Comparison of ENCODE assay signal across 25 mouse cellular contexts in genomic region chr2:165380050-165380449, GRCm38 (mm10). TPM values are rescaled to one million over a fixed set of nuclear protein-coding genes. Genes with fewer than 3 reads are reported as not detected.
DNase-seq lines count a peak whose midpoint lies in the region; ATAC-seq and TF ChIP-seq lines count a peak whose summit lies in the region.
"Had no signal": no experiment of that assay in that cellular context is flagged by ENCODE, and none has a peak within 500 bp of the region (broad histone marks: within the 10 kb centered on the region; RNA-seq: fewer than 3 reads in every experiment).

No protein-coding gene starts in this region.

- H3K36me3 ChIP-seq in E14TG2a.4 (ENCODE audit: insufficient read depth, low read length) (peaks cover 67% of the 10 kb centered on the region), ES-Bruce4 (ENCODE audit: control insufficient read depth, insufficient read depth, low read length, poor library complexity, severe bottlenecking) (no peaks in the 10 kb centered on the region), ES-E14 (ENCODE audit: control insufficient read depth, insufficient read depth, low read length, poor library complexity, severe bottlenecking) (peaks cover 29% of the 10 kb centered on the region; the same call in 1 of the 2 replicates)
- peaks cover 79% of the 10 kb centered on the region for H3K36me3 ChIP-seq in forebrain, postnatal 0 days (ENCODE audit: insufficient read depth)

- H3K4me3 ChIP-seq in E14TG2a.4 (replicated peaks; ENCODE audit: low read length) (peak overlapping the region; percentile 46), ES-Bruce4 (ENCODE audit: low read depth, low read length) (peak overlapping the region; percentile 39), ES-E14 (ENCODE audit: insufficient read depth in 1 of 2, low read depth in 1 of 2, low read length in 2 of 2, poor library complexity in 1 of 2, severe bottlenecking in 1 of 2) (peak overlapping the region; percentile 16 to 55; a peak in 3 of 4 replicates)
- no peak overlapping the region for H3K4me3 ChIP-seq in forebrain, postnatal 0 days (ENCODE audit: low read depth, low read length)
- H3K4me3 ChIP-seq: embryonic facial prominence, embryonic 10.5 days; embryonic facial prominence, embryonic 12.5 days; forebrain, embryonic 13.5 days; forebrain, embryonic 15.5 days had no signal

- no peak for TF ChIP-seq POLR2A in ES-Bruce4 (IDR thresholded peaks at IDR 0.05; ENCODE audit: insufficient read depth, low read length)

- H3K9ac ChIP-seq in ES-Bruce4 (ENCODE audit: low read depth, poor library complexity, severe bottlenecking) (no peak overlapping the region), ES-E14 (ENCODE audit: insufficient read depth, low read depth, low read length, poor library complexity, severe bottlenecking) (peak overlapping the region; percentile 34)
- no peak overlapping the region for H3K9ac ChIP-seq in forebrain, postnatal 0 days
- H3K9ac ChIP-seq: embryonic facial prominence, embryonic 12.5 days; forebrain, embryonic 13.5 days; forebrain, embryonic 15.5 days had no signal

- TF ChIP-seq CTCF in E14TG2a.4 (conservative IDR thresholded peaks at IDR 0.05; ENCODE audit: low read length), result no peak
- no peak for TF ChIP-seq CTCF in ES-Bruce4 (IDR thresholded peaks at IDR 0.05; ENCODE audit: low read depth, low read length)
- TF ChIP-seq CTCF in forebrain, postnatal 0 days (IDR thresholded peaks at IDR 0.05; ENCODE audit: low read depth), result no peak

- H3K27me3 ChIP-seq in E14TG2a.4 (ENCODE audit: insufficient read depth, low read length) (peaks cover 54% of the 10 kb centered on the region), ES-Bruce4 (ENCODE audit: control insufficient read depth, insufficient read depth, low read length, poor library complexity, severe bottlenecking) (no peaks in the 10 kb centered on the region)
- no peaks in the 10 kb centered on the region for H3K27me3 ChIP-seq in forebrain, postnatal 0 days (ENCODE audit: insufficient read depth, low read length)
- H3K27me3 ChIP-seq: embryonic facial prominence, embryonic 12.5 days; forebrain, embryonic 13.5 days; forebrain, embryonic 15.5 days; Patski had no signal

- 95% methylated on average over 25 of the region's 25 CpGs for WGBS in forebrain, postnatal 0 days

- H3K9me3 ChIP-seq in E14TG2a.4 (ENCODE audit: low read length) (0 out of 2 replicates have a peak, but pooled peaks cover 4% of the 10 kb centered on the region), ES-Bruce4 (replicated peaks; ENCODE audit: control insufficient read depth, insufficient read depth, low read length, poor library complexity, severe bottlenecking) (no peaks in the 10 kb centered on the region), ES-E14 (ENCODE audit: control insufficient read depth, insufficient read depth, low read depth, low read length) (no peaks in the 10 kb centered on the region)
- 0 out of 2 replicates have a peak, but pooled peaks cover 4% of the 10 kb centered on the region for H3K9me3 ChIP-seq in forebrain, postnatal 0 days (ENCODE audit: low read length)
- H3K9me3 ChIP-seq: forebrain, embryonic 15.5 days had no signal

- no peak overlapping the region for H3K27ac ChIP-seq in ES-Bruce4 (ENCODE audit: insufficient read depth, low read length)
- H3K27ac ChIP-seq in ES-E14 (ENCODE audit: insufficient read depth, low read depth, low read length, poor library complexity, severe bottlenecking), result no peak overlapping the region
- no peak overlapping the region for H3K27ac ChIP-seq in forebrain, postnatal 0 days (ENCODE audit: low read depth, low read length)
- H3K27ac ChIP-seq: embryonic facial prominence, embryonic 10.5 days; embryonic facial prominence, embryonic 12.5 days; forebrain, embryonic 13.5 days; forebrain, embryonic 15.5 days had no signal

- no peak for ATAC-seq in forebrain, postnatal 0 days
- ATAC-seq: activated CD4-positive, CD25-positive, alpha-beta regulatory T cell, adult 4 months; forebrain, embryonic 13.5 days; forebrain, embryonic 15.5 days; Patski had no signal

- no peak overlapping the region for H3K4me2 ChIP-seq in forebrain, postnatal 0 days (ENCODE audit: low read depth)
- H3K4me2 ChIP-seq: embryonic facial prominence, embryonic 12.5 days; forebrain, embryonic 13.5 days; forebrain, embryonic 15.5 days had no signal

- no peak for TF ChIP-seq EP300 in ES-Bruce4 (IDR thresholded peaks at IDR 0.05; ENCODE audit: insufficient read depth, low read depth, low read length)

- in situ Hi-C loops in ES-E14 (cut with MboI; ENCODE audit: low sequenced_read_pairs in 2 of 2, unreplicated experiment in 2 of 2), result no loop called here

- DNase-seq in ES-E14 (ENCODE audit: low read depth, low spot score), result no peak
- DNase-seq in R1 (ENCODE audit: low read depth, low spot score), result peak; percentile 54
- no peak for DNase-seq in right cerebral cortex, postnatal 25 days
- no peak for DNase-seq in forebrain, postnatal 0 days
- DNase-seq in yolk sac, embryonic 10.5 days (ENCODE audit: low spot score), result no peak
- no peak for DNase-seq in left cerebral cortex, adult 9 months (ENCODE audit: low spot score in 2 of 2)
- DNase-seq: adrenal gland, adult 8-10 months; adrenal gland, postnatal 14 days; adrenal gland, postnatal 36 days; cerebellum, adult 11-12 months; cerebellum, adult 2 months; cerebellum, adult 9-10 months; cerebellum, postnatal 10 days; cerebellum, postnatal 25 days had no signal

- H3K4me1 ChIP-seq in E14TG2a.4 (replicated peaks; ENCODE audit: low read depth, low read length) (peaks cover 22% of the 10 kb centered on the region), ES-Bruce4 (ENCODE audit: control insufficient read depth, insufficient read depth, low read length) (no peaks in the 10 kb centered on the region), ES-E14 (ENCODE audit: control insufficient read depth in 2 of 2, insufficient read depth in 2 of 2, low read length in 2 of 2, poor library complexity in 1 of 2) (peaks cover 0 to 3% of the 10 kb centered on the region in 2 experiments; a peak in 1 of 4 replicates)
- H3K4me1 ChIP-seq in forebrain, postnatal 0 days (ENCODE audit: insufficient read depth), result no peaks in the 10 kb centered on the region
- H3K4me1 ChIP-seq: embryonic facial prominence, embryonic 10.5 days; embryonic facial prominence, embryonic 12.5 days had no signal

TF ChIP-seq in ES-E14, 5 proteins besides CTCF, POLR2A, EP300 and RAD21:
- TF ChIP-seq HCFC1 (IDR thresholded peaks at IDR 0.05; ENCODE audit: borderline replicate concordance, insufficient read depth, low read length) (no peak), CHD2 (IDR thresholded peaks at IDR 0.05; ENCODE audit: low read depth, low read length) (no peak), ZNF384 (IDR thresholded peaks at IDR 0.05; ENCODE audit: low read depth, low read length) (no peak), ZC3H11A (IDR thresholded peaks at IDR 0.05; ENCODE audit: borderline replicate concordance, low read depth, low read length) (no peak), MAFK (IDR thresholded peaks at IDR 0.05; ENCODE audit: insufficient read depth, low read depth, low read length) (no peak)

RNA-seq across cellular contexts. Expression of gene Zfp334, which starts 8.0 kb away (rescaled TPM):
- 7.3 and 7.5 TPM in 2 replicates for polyA plus RNA-seq in ES-Bruce4 (2011; ENCODE audit: insufficient read depth, insufficient read length, low read depth, missing spikeins)
- total RNA-seq in ES-E14 (2012; rRNA removed), result 4.5 and 6.5 TPM in 2 replicates
- total RNA-seq in forebrain, postnatal 0 days (2014; rRNA removed), result 16.7 and 22.4 TPM in 2 replicates
- polyA plus RNA-seq in forebrain, postnatal 0 days (2015; fragmentation: Nextera tagmentation; extraction: Ambion mirVana), result 2.8 and 4.6 TPM in 2 replicates

RNA-seq across cellular contexts. Expression of gene Zfp663, which starts 11.5 kb away (rescaled TPM):
- polyA plus RNA-seq in ES-Bruce4 (2011; ENCODE audit: insufficient read depth, insufficient read length, low read depth, missing spikeins), result not detected in 2 replicates
- 0.37 TPM in 1 of 2 replicates, not detected in the other for total RNA-seq in ES-E14 (2012; rRNA removed)
- 3.2 and 14.4 TPM in 2 replicates for total RNA-seq in forebrain, postnatal 0 days (2014; rRNA removed)
- 2.1 and 3.3 TPM in 2 replicates for polyA plus RNA-seq in forebrain, postnatal 0 days (2015; fragmentation: Nextera tagmentation; extraction: Ambion mirVana)
- total RNA-seq: adrenal gland, adult 18-20 months; adrenal gland, adult 8-10 months; adrenal gland, postnatal 14 days; adrenal gland, postnatal 36 days had no signal
- polyA plus RNA-seq: activated CD4-positive, CD25-positive, alpha-beta regulatory T cell, adult 4 months; C2C12; cerebellum, adult 2 months; Patski had no signal

RNA-seq across cellular contexts. Expression of gene Ocstamp, which starts 20.2 kb away (rescaled TPM):
- polyA plus RNA-seq in ES-Bruce4 (2011; ENCODE audit: insufficient read depth, insufficient read length, low read depth, missing spikeins), result 0.24 TPM in 1 of 2 replicates, not detected in the other
- 0.13 and 0.58 TPM in 2 replicates for total RNA-seq in ES-E14 (2012; rRNA removed)
- total RNA-seq in forebrain, postnatal 0 days (2014; rRNA removed), result not detected in 2 replicates
- not detected in 2 replicates for polyA plus RNA-seq in forebrain, postnatal 0 days (2015; fragmentation: Nextera tagmentation; extraction: Ambion mirVana)
- polyA plus RNA-seq: activated CD4-positive, CD25-positive, alpha-beta regulatory T cell, adult 4 months; C2C12; cerebellum, adult 2 months; cortical plate, adult 2 months; forebrain, embryonic 13.5 days; forebrain, embryonic 15.5 days; Patski had no signal

RNA-seq across cellular contexts. Expression of gene Elmo2, which starts 53.8 kb away (rescaled TPM):
- polyA plus RNA-seq in ES-Bruce4 (2011; ENCODE audit: insufficient read depth, insufficient read length, low read depth, missing spikeins), result 43.3 and 43.6 TPM in 2 replicates
- 21.1 and 21.7 TPM in 2 replicates for total RNA-seq in ES-E14 (2012; rRNA removed)
- total RNA-seq in forebrain, postnatal 0 days (2014; rRNA removed), result 78.8 and 80.9 TPM in 2 replicates
- polyA plus RNA-seq in forebrain, postnatal 0 days (2015; fragmentation: Nextera tagmentation; extraction: Ambion mirVana), result 68.6 and 84.5 TPM in 2 replicates
